Mouse (Mus musculus): Measurements from ENCODE around the gene Nup62cl. TPM values are rescaled to one million over a fixed set of nuclear protein-coding genes. Genes with fewer than 3 reads are reported as not detected.
A peak's percentile ranks its signal among the peaks of the same experiment; 100 is the strongest.

Nup62cl gene
- 16.7 TPM in 1 of 2 replicates, not detected in the other for polyA plus RNA-seq (2011; ENCODE audit: insufficient read depth, insufficient read length, low replicate concordance, missing spikeins)

- H3K27ac ChIP-seq (ENCODE audit: control insufficient read depth, insufficient read depth, low read depth, low read length, poor library complexity), result no peak within 1 kb of the TSS
- H3K4me3 ChIP-seq (replicated peaks; ENCODE audit: control insufficient read depth, low read depth, low read length), result no peak within 1 kb of the TSS
- 19% methylated on average over 62 of the region's 64 CpGs for WGBS
- H3K4me1 ChIP-seq (ENCODE audit: control insufficient read depth, insufficient read depth, low read length), result no peaks in the 10 kb centered on the region
- TF ChIP-seq CTCF (IDR thresholded peaks at IDR 0.05; ENCODE audit: control insufficient read depth, insufficient read depth, low read length) (no peak), POLR2A (IDR thresholded peaks at IDR 0.05; ENCODE audit: borderline replicate concordance, control insufficient read depth, low read depth, low read length) (no peak)
Measured at GRCm38 (mm10) chrX:140062135-140062975, at the start of gene Nup62cl, which contains the start of gene Pih1h3b. Nup62cl (minus strand) TSS chrX:140062712. Pih1h3b (plus strand) TSS chrX:140062879.

- WGBS, result 68% methylated on average over 2 of the region's 2 CpGs
- H3K4me1 ChIP-seq (ENCODE audit: control insufficient read depth, insufficient read depth, low read length), result no peaks in the 10 kb centered on the region
- TF ChIP-seq CTCF (IDR thresholded peaks at IDR 0.05; ENCODE audit: control insufficient read depth, insufficient read depth, low read length), result no peak
- no peak for TF ChIP-seq POLR2A (IDR thresholded peaks at IDR 0.05; ENCODE audit: borderline replicate concordance, control insufficient read depth, low read depth, low read length)
Measured at GRCm38 (mm10) chrX:140094066-140094465, 31.6 kb upstream of the Nup62cl start.

GRCm38 (mm10) chrX:140082535-140082934 lies 20.0 kb upstream of the Nup62cl start:
- no peak overlapping the region for H3K27ac ChIP-seq (ENCODE audit: control insufficient read depth, insufficient read depth, low read depth, low read length, poor library complexity)
- no peaks in the 10 kb centered on the region for H3K4me1 ChIP-seq (ENCODE audit: control insufficient read depth, insufficient read depth, low read length)
- TF ChIP-seq POLR2A (IDR thresholded peaks at IDR 0.05; ENCODE audit: borderline replicate concordance, control insufficient read depth, low read depth, low read length) (no peak), CTCF (IDR thresholded peaks at IDR 0.05; ENCODE audit: control insufficient read depth, insufficient read depth, low read length) (no peak)
- no peak overlapping the region for H3K4me3 ChIP-seq (replicated peaks; ENCODE audit: control insufficient read depth, low read depth, low read length)
- WGBS, result 85% methylated on average over 2 of the region's 2 CpGs

More at GRCm38 (mm10) chrX:140094066-140094465, 31.6 kb upstream of the Nup62cl start:
- Histone ChIP-seq H3K27ac (ENCODE audit: control insufficient read depth, insufficient read depth, low read depth, low read length, poor library complexity) (no peak overlapping the region), H3K4me3 (replicated peaks; ENCODE audit: control insufficient read depth, low read depth, low read length) (no peak overlapping the region)

- WGBS, result 20% methylated on average over 82 of the region's 90 CpGs
- no peak overlapping the region for H3K4me3 ChIP-seq (replicated peaks; ENCODE audit: control insufficient read depth, low read depth, low read length)
- H3K4me1 ChIP-seq (ENCODE audit: control insufficient read depth, insufficient read depth, low read length), result no peaks in the 10 kb centered on the region
- H3K27ac ChIP-seq (ENCODE audit: control insufficient read depth, insufficient read depth, low read depth, low read length, poor library complexity), result no peak overlapping the region
- no peak for TF ChIP-seq POLR2A (IDR thresholded peaks at IDR 0.05; ENCODE audit: borderline replicate concordance, control insufficient read depth, low read depth, low read length)
- TF ChIP-seq CTCF (IDR thresholded peaks at IDR 0.05; ENCODE audit: control insufficient read depth, insufficient read depth, low read length), result no peak
Measured at GRCm38 (mm10) chrX:140060886-140061874, 1.3 kb downstream of the Nup62cl start.

DNA sequence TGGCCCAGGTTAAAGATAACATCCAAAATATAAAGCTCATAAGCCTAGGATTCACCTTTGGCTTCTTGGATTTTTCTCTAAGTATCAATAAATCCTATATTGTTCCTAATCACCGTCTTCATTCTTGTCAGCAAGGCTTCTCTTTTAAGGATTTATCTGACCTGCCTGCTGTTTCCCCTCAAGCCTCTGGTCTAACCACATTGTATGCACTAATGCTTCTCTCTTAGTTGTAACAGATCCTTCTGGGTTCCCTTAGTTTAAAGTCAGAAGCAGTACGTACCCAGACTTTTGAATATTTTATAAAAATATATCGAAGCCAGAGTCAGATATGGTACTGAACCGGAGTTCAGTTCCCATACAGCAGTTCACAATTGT lies 63.8 kb downstream of the Nup62cl start:
- no peak overlapping the region for H3K27ac ChIP-seq (ENCODE audit: control insufficient read depth, insufficient read depth, low read depth, low read length, poor library complexity)
- H3K4me1 ChIP-seq (ENCODE audit: control insufficient read depth, insufficient read depth, low read length), result no peaks in the 10 kb centered on the region; the same call in 1 of the 2 replicates
- 39% methylated on average over 4 of the region's 4 CpGs for WGBS
- H3K4me3 ChIP-seq (replicated peaks; ENCODE audit: control insufficient read depth, low read depth, low read length), result no peak overlapping the region
- TF ChIP-seq POLR2A (IDR thresholded peaks at IDR 0.05; ENCODE audit: borderline replicate concordance, control insufficient read depth, low read depth, low read length) (no peak), CTCF (IDR thresholded peaks at IDR 0.05; ENCODE audit: control insufficient read depth, insufficient read depth, low read length) (no peak)

- no peak within 1 kb of the TSS; the same call in 1 of the 2 replicates for H3K27ac ChIP-seq (ENCODE audit: control insufficient read depth, insufficient read depth, low read depth, low read length, poor library complexity)
- H3K4me1 ChIP-seq (ENCODE audit: control insufficient read depth, insufficient read depth, low read length), result no peaks in the 10 kb centered on the region; the same call in 1 of the 2 replicates
- H3K4me3 ChIP-seq (replicated peaks; ENCODE audit: control insufficient read depth, low read depth, low read length), result peak within 1 kb of the TSS; percentile 84
- WGBS, result 8% methylated on average over 25 of the region's 25 CpGs
- TF ChIP-seq CTCF (IDR thresholded peaks at IDR 0.05; ENCODE audit: control insufficient read depth, insufficient read depth, low read length) (no peak), POLR2A (IDR thresholded peaks at IDR 0.05; ENCODE audit: borderline replicate concordance, control insufficient read depth, low read depth, low read length) (no peak)
Measured at GRCm38 (mm10) chrX:139997740-139998690, 64.5 kb downstream of the Nup62cl start, which contains the start of gene Rbm41. Rbm41 (minus strand) TSS chrX:139998595.

DNA sequence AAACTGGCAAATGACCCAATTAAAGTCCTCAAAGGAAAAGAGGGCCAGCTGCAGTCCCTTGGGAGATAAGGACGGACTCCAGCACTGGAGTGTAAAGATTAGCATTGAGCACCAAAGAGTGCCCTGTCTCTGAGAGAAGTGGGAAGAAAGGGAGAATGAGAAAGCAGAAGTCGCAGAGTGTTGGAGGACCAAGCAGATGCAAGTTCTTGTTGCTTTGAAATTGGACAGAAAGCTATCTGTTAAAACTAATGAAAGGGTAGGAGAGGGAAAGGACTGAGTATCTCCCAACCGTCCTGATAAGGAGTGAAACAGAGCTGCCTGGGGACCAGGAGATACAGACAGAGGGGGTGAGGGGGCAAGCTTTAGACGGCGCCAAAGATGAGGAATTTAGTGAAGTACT lies 80.4 kb downstream of the Nup62cl start:
- 68% methylated on average over 5 of the region's 5 CpGs for WGBS
- TF ChIP-seq POLR2A (IDR thresholded peaks at IDR 0.05; ENCODE audit: borderline replicate concordance, control insufficient read depth, low read depth, low read length) (no peak), CTCF (IDR thresholded peaks at IDR 0.05; ENCODE audit: control insufficient read depth, insufficient read depth, low read length) (no peak)

More for the DNA sequence above, 80.4 kb downstream of the Nup62cl start:
- no peak overlapping the region for H3K4me3 ChIP-seq (replicated peaks; ENCODE audit: control insufficient read depth, low read depth, low read length)
- no peaks in the 10 kb centered on the region for H3K4me1 ChIP-seq (ENCODE audit: control insufficient read depth, insufficient read depth, low read length)
- H3K27ac ChIP-seq (ENCODE audit: control insufficient read depth, insufficient read depth, low read depth, low read length, poor library complexity), result no peak overlapping the region

Other genes with a start within 250 kb of the Nup62cl start
- 0.59 and 2.8 TPM in 2 replicates for gene Morc4, start 191.0 kb downstream of the Nup62cl start, polyA plus RNA-seq (2011; ENCODE audit: insufficient read depth, insufficient read length, low replicate concordance, missing spikeins)
- gene Rbm41, start 64.1 kb downstream of the Nup62cl start, polyA plus RNA-seq (2011; ENCODE audit: insufficient read depth, insufficient read length, low replicate concordance, missing spikeins), result 2.9 and 5.0 TPM in 2 replicates
- gene Pih1h3b, start 167 bp upstream of the Nup62cl start, polyA plus RNA-seq (2011; ENCODE audit: insufficient read depth, insufficient read length, low replicate concordance, missing spikeins), result not detected in 2 replicates